Mouse (Mus musculus) gonadal fat pad, adult 2 months (tissue): ENCODE results near the gene Olfr319. TPM values are rescaled to one million over a fixed set of nuclear protein-coding genes. Genes with fewer than 3 reads are reported as not detected.
"Not testable (repeated sequence)": the region's sequence is repeated elsewhere in the genome, so short reads cannot be mapped to it uniquely, and the experiment has no call there.

Source experiments
- DNase-seq: peaks from one replicate; pipeline ENCODE4 v3.0.0-alpha.2; 2012; ENCODE audit warnings: low read depth
- polyA plus RNA-seq: library from polyadenylated mRNA; depleted of rRNA; stranded (reverse); fragments of >200 nt; gene quantifications from 2 replicates; pipeline ENCODE4 v1.2.3, GENCODE M21; 2012; rRNA removed

Olfr319 gene
- 0.06 TPM in 1 of 2 replicates, not detected in the other for polyA plus RNA-seq

GRCm38 (mm10) chr11:58698862-58699261 is at the start of gene Olfr319:
Gene Olfr319, plus strand, starts transcription at chr11:58699162.
- DNase-seq, result no peak

GRCm38 (mm10) chr11:58655151-58655550 is 43.8 kb upstream of the Olfr319 start:
- DNase-seq, result no peak

- no peak for DNase-seq
Measured at GRCm38 (mm10) chr11:58658596-58658995, 40.4 kb upstream of the Olfr319 start, which contains the start of gene Olfr322. Gene Olfr322, plus strand, starts transcription at chr11:58658782.

- no peak for DNase-seq
Measured at GRCm38 (mm10) chr11:58669252-58669651, 29.7 kb upstream of the Olfr319 start.

DNA sequence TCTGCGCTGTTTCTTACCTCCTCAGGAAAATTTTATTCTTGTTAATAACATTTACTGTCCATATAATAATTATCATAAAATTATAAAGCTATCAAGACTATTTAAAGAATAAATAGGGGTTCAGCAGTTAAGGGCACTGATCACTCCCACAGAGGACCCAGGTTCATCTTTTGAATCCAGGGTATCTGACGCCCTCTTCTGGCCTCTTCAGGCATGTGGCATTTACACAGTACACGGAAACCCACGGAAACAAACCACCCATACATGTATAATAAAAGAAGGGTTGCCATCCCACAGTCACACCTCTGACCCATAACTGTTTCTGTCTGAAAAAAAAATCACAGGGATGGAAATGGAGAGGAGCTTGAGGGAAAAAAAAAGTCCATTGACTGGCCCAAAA is 27.1 kb upstream of the Olfr319 start:
- no peak for DNase-seq

DNA sequence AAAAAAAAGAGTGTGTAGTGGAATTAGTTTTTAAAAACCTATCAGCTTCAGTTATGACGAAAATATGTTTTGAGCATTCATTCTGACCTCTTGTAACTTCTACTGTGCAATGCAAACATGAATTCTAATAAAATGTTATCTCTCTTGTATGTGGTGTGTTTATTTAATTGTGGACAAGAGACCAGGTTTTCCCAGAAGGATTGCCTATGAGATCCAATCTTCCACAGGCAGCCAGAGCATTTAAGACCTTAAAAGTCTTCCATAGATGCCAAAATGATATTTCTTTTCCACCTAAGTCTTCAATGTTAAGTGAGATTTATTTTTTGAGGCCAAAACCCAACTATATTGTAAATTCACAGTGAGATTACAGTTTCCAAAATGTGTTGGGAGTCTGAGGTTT is 18.2 kb upstream of the Olfr319 start, which contains the start of gene Olfr320:
Gene Olfr320, plus strand, starts transcription at position 301 of the 400 bp plus-strand sequence.
- DNase-seq, result no peak

DNA sequence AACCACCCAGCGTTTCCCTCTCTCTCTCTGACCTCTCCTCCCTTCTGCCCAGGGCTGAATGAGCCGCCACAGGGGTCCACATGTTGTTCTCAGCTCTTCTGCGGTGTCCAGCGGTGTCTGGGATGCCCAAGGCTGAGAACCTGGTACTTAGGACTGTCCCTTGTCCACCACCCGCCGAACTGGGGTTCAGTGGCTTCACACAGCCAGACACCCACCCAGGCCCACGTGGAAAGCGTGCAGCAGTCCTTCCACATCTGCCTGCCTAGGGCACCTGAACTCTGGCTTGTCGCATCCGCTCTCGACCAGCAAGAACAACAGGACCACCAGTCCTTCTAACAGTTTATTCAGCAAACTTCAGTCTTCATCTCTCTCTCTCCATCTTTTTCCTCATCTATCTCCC is 10.1 kb downstream of the Olfr319 start:
- DNase-seq, result no peak

DNA sequence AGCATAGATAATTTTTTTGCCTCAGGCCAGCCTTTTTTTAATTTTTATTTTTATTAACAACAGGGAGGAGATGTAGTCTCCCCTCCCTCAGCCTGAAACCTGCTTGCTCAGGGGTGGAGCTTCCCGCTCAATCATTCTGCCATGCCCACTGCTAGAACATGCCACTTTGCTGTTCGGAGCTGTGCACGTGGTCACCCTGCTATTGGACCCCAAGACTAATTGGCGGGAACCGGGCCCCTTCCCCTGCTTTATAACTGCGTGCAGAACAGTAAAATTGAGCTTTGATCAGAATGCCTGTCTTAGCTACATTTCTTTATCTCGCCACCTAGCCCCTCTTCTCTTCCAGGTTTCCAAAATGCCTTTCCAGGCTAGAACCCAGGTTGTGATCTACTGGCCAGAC is 18.8 kb downstream of the Olfr319 start:
- DNase-seq, result not testable (repeated sequence)

- no peak for DNase-seq
Measured at GRCm38 (mm10) chr11:58719701-58720100, 20.7 kb downstream of the Olfr319 start.

DNA sequence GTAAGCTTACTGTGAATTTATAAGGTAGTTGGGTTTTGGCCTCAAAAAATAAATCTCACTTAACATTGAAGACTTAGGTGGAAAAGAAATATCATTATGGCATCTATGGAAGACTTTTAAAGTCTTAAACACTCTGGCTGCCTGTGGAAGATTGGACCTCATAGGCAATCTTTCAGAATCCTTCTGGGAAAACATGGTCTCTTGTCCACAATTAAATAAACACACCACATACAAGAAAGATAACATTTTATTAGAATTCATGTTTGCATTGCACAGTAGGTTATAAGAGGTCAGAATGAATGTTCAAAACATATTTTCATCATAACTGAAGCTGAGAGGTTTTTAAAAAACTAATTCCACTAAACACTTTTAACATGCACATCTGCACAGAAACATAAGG is 25.0 kb downstream of the Olfr319 start, which contains the start of gene Olfr318:
Gene Olfr318, minus strand, starts transcription at position 101 of the 400 bp plus-strand sequence.
- no peak for DNase-seq

DNA sequence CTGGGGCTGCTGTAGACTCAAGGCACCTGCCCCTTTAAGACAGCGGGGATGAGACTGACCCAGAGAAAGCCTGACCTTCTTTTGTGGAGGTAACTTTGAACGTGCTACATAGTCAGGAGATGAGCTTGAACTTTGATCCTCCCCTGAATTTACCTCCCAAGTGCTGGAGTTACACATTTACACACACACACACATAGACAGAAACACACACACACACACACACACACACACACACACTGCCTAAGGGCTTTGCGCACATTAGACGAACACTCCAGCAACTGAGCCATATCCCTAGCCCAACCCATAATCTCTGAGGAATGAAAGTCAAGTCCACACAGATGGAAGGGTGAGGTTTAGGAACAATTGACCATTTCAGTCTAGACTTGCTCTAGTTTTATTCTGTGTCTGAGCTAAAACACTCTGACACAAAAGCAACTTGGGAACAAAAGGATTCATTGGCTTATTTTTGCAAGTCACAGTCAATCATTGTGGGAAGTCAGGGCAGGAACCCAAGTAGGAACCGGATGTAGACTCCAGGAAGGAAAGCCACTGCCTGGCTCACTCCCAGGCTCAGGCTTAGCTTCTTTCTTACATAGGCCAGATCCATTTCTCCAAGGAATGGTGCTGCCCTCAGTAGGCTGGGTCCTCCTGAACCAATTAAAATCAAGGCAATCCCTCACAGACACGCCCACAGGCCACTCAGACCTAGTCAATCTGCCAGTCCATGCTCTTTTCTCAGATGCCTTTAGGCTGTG is 29.1 kb downstream of the Olfr319 start:
- DNase-seq, result not testable (repeated sequence)

- no peak for DNase-seq
Measured at GRCm38 (mm10) chr11:58733372-58733771, 34.4 kb downstream of the Olfr319 start.

DNA sequence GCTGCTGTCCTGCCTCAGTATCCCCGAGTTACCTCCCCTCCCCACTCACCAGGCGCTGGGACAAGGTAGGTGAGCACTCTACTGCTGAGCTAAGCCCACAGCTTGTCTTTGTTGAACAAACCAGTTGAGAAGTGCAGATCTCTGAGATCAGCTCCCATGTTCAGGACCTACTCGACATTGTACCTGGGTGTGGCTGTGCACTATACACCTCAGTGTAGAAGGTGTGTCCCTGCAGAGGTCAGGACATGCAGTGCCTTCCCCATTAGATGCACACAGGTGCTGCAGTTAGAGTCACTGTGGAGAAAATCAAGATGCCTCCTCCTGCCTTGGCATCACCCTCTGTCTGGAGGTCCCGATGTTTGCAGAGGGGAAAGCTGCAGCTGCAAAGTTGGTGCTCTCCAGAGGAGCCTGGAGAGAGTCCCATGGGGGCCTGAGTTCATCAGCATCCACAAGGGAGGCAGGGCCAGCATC is 39.9 kb downstream of the Olfr319 start, which contains the start of gene Olfr317:
Gene Olfr317, minus strand, starts transcription at position 421 of the 471 bp plus-strand sequence.
- no peak for DNase-seq

- DNase-seq, result not testable (repeated sequence)
Measured at GRCm38 (mm10) chr11:58751096-58751495, 52.1 kb downstream of the Olfr319 start.

DNA sequence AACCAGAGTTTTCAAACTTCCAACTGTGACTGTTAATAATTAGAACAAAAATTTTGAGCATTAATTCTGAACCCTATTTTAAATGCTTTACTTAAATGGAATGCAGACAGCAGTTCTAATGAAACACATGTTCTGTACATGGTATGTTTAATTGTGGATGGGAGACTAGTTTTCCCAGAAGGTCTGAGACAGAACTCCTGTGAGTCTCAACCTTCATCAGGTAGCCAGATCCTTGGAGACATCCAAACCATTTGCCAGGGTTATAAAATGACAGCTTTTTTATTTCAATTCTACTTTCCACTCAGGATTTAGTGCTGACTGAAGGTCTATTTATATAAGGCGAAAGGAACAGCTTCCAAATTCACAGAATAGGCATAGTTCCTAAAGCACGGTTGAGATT is 53.5 kb downstream of the Olfr319 start, which contains the start of gene Olfr316:
Gene Olfr316, plus strand, starts transcription at position 301 of the 400 bp plus-strand sequence.
- no peak for DNase-seq

Other genes with a start within 250 kb of the Olfr319 start
- 0.26 and 0.39 TPM in 2 replicates for gene Lypd9, start 246.2 kb upstream of the Olfr319 start, polyA plus RNA-seq
- 0.14 and 0.30 TPM in 2 replicates for gene Olfr30, start 236.9 kb upstream of the Olfr319 start, polyA plus RNA-seq
- 0.08 and 0.13 TPM in 2 replicates for gene Olfr332, start 206.6 kb upstream of the Olfr319 start, polyA plus RNA-seq
- gene Olfr331, start 196.6 kb upstream of the Olfr319 start, polyA plus RNA-seq, result not detected in 2 replicates
- not detected in 2 replicates for gene Olfr330, start 164.3 kb upstream of the Olfr319 start, polyA plus RNA-seq
- gene Olfr329-ps, start 152.7 kb upstream of the Olfr319 start, polyA plus RNA-seq, result not detected in 2 replicates
- gene Olfr328, start 143.5 kb upstream of the Olfr319 start, polyA plus RNA-seq, result not detected in 2 replicates
- gene Olfr224, start 128.6 kb upstream of the Olfr319 start, polyA plus RNA-seq, result not detected in 2 replicates
- gene Olfr325, start 121.4 kb upstream of the Olfr319 start, polyA plus RNA-seq, result not detected in 2 replicates
- gene Olfr324, start 104.0 kb upstream of the Olfr319 start, polyA plus RNA-seq, result not detected in 2 replicates
- gene 2210407C18Rik, start 83.1 kb upstream of the Olfr319 start, polyA plus RNA-seq, result 0.29 TPM in 1 of 2 replicates, not detected in the other
- not detected in 2 replicates for gene Olfr323, start 68.7 kb upstream of the Olfr319 start, polyA plus RNA-seq
- gene Trim58, start 58.7 kb upstream of the Olfr319 start, polyA plus RNA-seq, result not detected in 2 replicates
- not detected in 2 replicates for gene Olfr322, start 40.4 kb upstream of the Olfr319 start, polyA plus RNA-seq
- not detected in 2 replicates for gene Olfr320, start 18.1 kb upstream of the Olfr319 start, polyA plus RNA-seq
- not detected in 2 replicates for gene Olfr318, start 24.9 kb downstream of the Olfr319 start, polyA plus RNA-seq
- not detected in 2 replicates for gene Olfr317, start 40.0 kb downstream of the Olfr319 start, polyA plus RNA-seq
- not detected in 2 replicates for gene Olfr316, start 53.6 kb downstream of the Olfr319 start, polyA plus RNA-seq
- not detected in 2 replicates for gene Olfr315, start 74.0 kb downstream of the Olfr319 start, polyA plus RNA-seq
- gene Olfr314, start 83.8 kb downstream of the Olfr319 start, polyA plus RNA-seq, result not detected in 2 replicates
- 3.3 and 4.8 TPM in 2 replicates for gene Fam183b, start 102.8 kb downstream of the Olfr319 start, polyA plus RNA-seq
- gene Olfr313, start 115.8 kb downstream of the Olfr319 start, polyA plus RNA-seq, result not detected in 2 replicates
- gene Olfr312, start 130.1 kb downstream of the Olfr319 start, polyA plus RNA-seq, result not detected in 2 replicates
- gene Olfr311, start 140.1 kb downstream of the Olfr319 start, polyA plus RNA-seq, result not detected in 2 replicates
- 4.6 and 6.2 TPM in 2 replicates for gene Gm12258, start 148.0 kb downstream of the Olfr319 start, polyA plus RNA-seq
- 7.6 and 9.1 TPM in 2 replicates for gene 2810021J22Rik, start 168.1 kb downstream of the Olfr319 start, polyA plus RNA-seq
- 1.2 and 1.9 TPM in 2 replicates for gene Zfp39, start 205.1 kb downstream of the Olfr319 start, polyA plus RNA-seq
- 0.03 TPM in 1 of 2 replicates, not detected in the other for gene Btnl10, start 218.7 kb downstream of the Olfr319 start, polyA plus RNA-seq
- 163 and 165 TPM in 2 replicates for gene Rnf187, start 239.8 kb downstream of the Olfr319 start, polyA plus RNA-seq
- gene Hist3h2ba, start 249.8 kb downstream of the Olfr319 start, polyA plus RNA-seq, result 0.97 and 1.6 TPM in 2 replicates